Mouse (Mus musculus): ENCODE results near the gene Syt1. TPM values are rescaled to one million over a fixed set of nuclear protein-coding genes. Genes with fewer than 3 reads are reported as not detected.

Syt1 gene
- total RNA-seq, 2 experiments from 2014 or later = 974 to 1,035 TPM

GRCm38 (mm10) chr10:108582397-108582730, 428.4 kb downstream of the Syt1 start:
- no peak for DNase-seq (ENCODE audit: low spot score in 2 of 2)

- DNase-seq (ENCODE audit: low spot score in 2 of 2) = no peak
Measured at GRCm38 (mm10) chr10:108581555-108582396, 429.0 kb downstream of the Syt1 start.

- peak in 1 of 2 experiments; percentile 50 for DNase-seq (ENCODE audit: low spot score in 2 of 2)
Measured at GRCm38 (mm10) chr10:108580786-108581420, 429.9 kb downstream of the Syt1 start.

GRCm38 (mm10) chr10:108579396-108579795, 431.4 kb downstream of the Syt1 start:
- DNase-seq (ENCODE audit: low spot score in 2 of 2) = no peak

- no peak for DNase-seq (ENCODE audit: low spot score in 2 of 2)
Measured at GRCm38 (mm10) chr10:108577611-108578010, 433.2 kb downstream of the Syt1 start.

GRCm38 (mm10) chr10:108572764-108573163, 438.0 kb downstream of the Syt1 start:
- DNase-seq (ENCODE audit: low spot score in 2 of 2) = no peak

GRCm38 (mm10) chr10:108571104-108571503, 439.7 kb downstream of the Syt1 start:
- no peak for DNase-seq (ENCODE audit: low spot score in 2 of 2)

GRCm38 (mm10) chr10:108569568-108570139, 441.1 kb downstream of the Syt1 start:
- DNase-seq (ENCODE audit: low spot score in 2 of 2) = no peak

- no peak for DNase-seq (ENCODE audit: low spot score in 2 of 2)
Measured at GRCm38 (mm10) chr10:108568925-108569324, 441.9 kb downstream of the Syt1 start.

- no peak for DNase-seq (ENCODE audit: low spot score in 2 of 2)
Measured at GRCm38 (mm10) chr10:108568136-108568535, 442.6 kb downstream of the Syt1 start.

- peak in 1 of 2 experiments; percentile 61 for DNase-seq (ENCODE audit: low spot score in 2 of 2)
Measured at GRCm38 (mm10) chr10:108567456-108567855, 443.3 kb downstream of the Syt1 start.

- DNase-seq (ENCODE audit: low spot score in 2 of 2) = no peak
Measured at GRCm38 (mm10) chr10:108559607-108559908, 451.2 kb downstream of the Syt1 start.

GRCm38 (mm10) chr10:108558812-108559606, 451.8 kb downstream of the Syt1 start:
- DNase-seq (ENCODE audit: low spot score in 2 of 2) = no peak

GRCm38 (mm10) chr10:108552544-108552943, 458.2 kb downstream of the Syt1 start:
- no peak for DNase-seq (ENCODE audit: low spot score in 2 of 2)

GRCm38 (mm10) chr10:108545715-108546114, 465.1 kb downstream of the Syt1 start:
- no peak for DNase-seq (ENCODE audit: low spot score in 2 of 2)

- no peak for DNase-seq (ENCODE audit: low spot score in 2 of 2)
Measured at GRCm38 (mm10) chr10:108541555-108541954, 469.2 kb downstream of the Syt1 start.

- no peak for DNase-seq (ENCODE audit: low spot score in 2 of 2)
Measured at GRCm38 (mm10) chr10:108538546-108538945, 472.2 kb downstream of the Syt1 start.

- DNase-seq (ENCODE audit: low spot score in 2 of 2) = no peak
Measured at GRCm38 (mm10) chr10:108537641-108538040, 473.1 kb downstream of the Syt1 start.

GRCm38 (mm10) chr10:108535922-108536321, 474.9 kb downstream of the Syt1 start:
- DNase-seq (ENCODE audit: low spot score in 2 of 2) = no peak

GRCm38 (mm10) chr10:108534112-108534511, 476.7 kb downstream of the Syt1 start:
- no peak for DNase-seq (ENCODE audit: low spot score in 2 of 2)

- no peak for DNase-seq (ENCODE audit: low spot score in 2 of 2)
Measured at GRCm38 (mm10) chr10:108532916-108533315, 477.9 kb downstream of the Syt1 start.

GRCm38 (mm10) chr10:108532283-108532682, 478.5 kb downstream of the Syt1 start:
- no peak for DNase-seq (ENCODE audit: low spot score in 2 of 2)

Measured in layer of hippocampus, adult 18-20 months (tissue).